Mouse (Mus musculus) liver, embryonic 13.5 days (tissue): ENCODE measurements around the gene Tnfrsf1a. TPM values are rescaled to one million over a fixed set of nuclear protein-coding genes. Genes with fewer than 3 reads are reported as not detected.

Source experiments
- ATAC-seq: fragments of 200-750 bp; cut with Nextera tagmentation; 2 replicates; pipeline ENCODE4 v1.8.0; 2017; ENCODE audit warnings: low read depth, mild to moderate bottlenecking, moderate number of reproducible peaks, moderate library complexity
- DNase-seq: peaks from one replicate; pipeline ENCODE4 v3.0.0; 2022
- H3K27ac ChIP-seq: fragments of 300-500 bp; sonication (generic); 2 replicates; pipeline ENCODE4 v1.5.1; 2015; ENCODE audit warnings: moderate library complexity, mild to moderate bottlenecking, inconsistent platforms
- H3K27me3 ChIP-seq: fragments of 300-500 bp; sonication (generic); 2 replicates; pipeline ENCODE4 v1.6.1; 2015; ENCODE audit warnings: mild to moderate bottlenecking, inconsistent platforms
- H3K36me3 ChIP-seq: fragments of 300-500 bp; sonication (generic); 2 replicates; pipeline ENCODE4 v1.6.1; 2015; ENCODE audit warnings: mild to moderate bottlenecking, inconsistent platforms
- H3K4me1 ChIP-seq: fragments of 300-500 bp; sonication (generic); replicated peaks from 2 replicates; pipeline ENCODE4 v1.6.1; 2015; ENCODE audit warnings: inconsistent platforms
- H3K4me2 ChIP-seq: fragments of 300-500 bp; sonication (generic); 2 replicates; pipeline ENCODE4 v1.6.1; 2015; ENCODE audit warnings: inconsistent platforms, mild to moderate bottlenecking, moderate library complexity
- H3K4me3 ChIP-seq: fragments of 300-500 bp; sonication (generic); replicated peaks from 2 replicates; pipeline ENCODE4 v1.5.1; 2015; ENCODE audit warnings: mild to moderate bottlenecking, inconsistent platforms
- H3K9ac ChIP-seq: fragments of 300-500 bp; sonication (generic); 2 replicates; pipeline ENCODE4 v1.6.1; 2015; ENCODE audit warnings: mild to moderate bottlenecking, inconsistent platforms
- H3K9me3 ChIP-seq: fragments of 300-500 bp; sonication (generic); replicated peaks from 2 replicates; pipeline ENCODE4 v1.6.1; 2016; ENCODE audit warnings: inconsistent platforms
- WGBS: fragments of 180-500 bp; shearing (Covaris S2); methylation state at CpG from one replicate; pipeline ENCODE4 v1.1.7; 2015; ENCODE audit not compliant: insufficient replicate concordance; 5-methylcytosine and 5-hydroxymethylcytosine counted together
- polyA plus RNA-seq: library from polyadenylated mRNA; unstranded; fragments of >200 nt; fragmentation: Nextera tagmentation; extraction: Ambion mirVana; gene quantifications from 2 replicates; pipeline ENCODE4 v1.2.1, GENCODE M21; 2015

Tnfrsf1a gene
- polyA plus RNA-seq, 1 experiment from 2014 or later, result 19.6 TPM

DNA sequence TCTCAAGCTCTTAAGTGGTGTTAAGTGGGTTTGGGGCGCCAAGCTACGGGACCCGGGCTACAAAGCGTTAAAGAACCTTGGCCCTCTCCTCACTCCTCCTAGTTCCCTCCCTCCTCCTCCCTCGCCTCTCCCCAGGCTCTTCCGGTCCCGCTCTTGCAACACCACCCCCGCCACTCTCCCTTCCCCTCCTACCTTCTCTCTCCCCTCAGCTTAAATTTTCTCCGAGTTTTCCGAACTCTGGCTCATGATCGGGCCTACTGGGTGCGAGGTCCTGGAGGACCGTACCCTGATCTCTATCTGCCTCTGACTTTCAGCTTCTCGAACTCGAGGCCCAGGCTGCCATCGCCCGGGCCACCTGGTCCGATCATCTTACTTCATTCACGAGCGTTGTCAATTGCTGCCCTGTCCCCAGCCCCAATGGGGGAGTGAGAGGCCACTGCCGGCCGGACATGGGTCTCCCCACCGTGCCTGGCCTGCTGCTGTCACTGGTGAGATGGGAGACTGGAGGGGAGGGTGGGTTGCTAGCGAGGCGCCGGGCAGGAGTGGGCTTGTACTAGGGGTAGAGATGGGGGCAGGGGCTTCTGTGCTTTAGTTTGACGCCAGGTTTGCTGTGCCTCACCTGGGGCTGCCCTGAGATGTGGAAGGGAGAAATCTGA lies 541 bp downstream of the Tnfrsf1a start:
- ATAC-seq (peak; percentile 72), DNase-seq (peak; percentile 23)
- H3K4me2 ChIP-seq, result peak overlapping the region; percentile 69
- no peaks in the 10 kb centered on the region for H3K27me3 ChIP-seq
- peaks cover 68% of the 10 kb centered on the region for H3K4me1 ChIP-seq
- H3K27ac ChIP-seq, result peak overlapping the region; percentile 77
- peak overlapping the region; percentile 65 for H3K4me3 ChIP-seq
- under 1% methylated on average over 27 of the region's 27 CpGs for WGBS
- no peaks in the 10 kb centered on the region for H3K9me3 ChIP-seq
- H3K36me3 ChIP-seq, result no peaks in the 10 kb centered on the region
- H3K9ac ChIP-seq, result peak overlapping the region; percentile 77

DNA sequence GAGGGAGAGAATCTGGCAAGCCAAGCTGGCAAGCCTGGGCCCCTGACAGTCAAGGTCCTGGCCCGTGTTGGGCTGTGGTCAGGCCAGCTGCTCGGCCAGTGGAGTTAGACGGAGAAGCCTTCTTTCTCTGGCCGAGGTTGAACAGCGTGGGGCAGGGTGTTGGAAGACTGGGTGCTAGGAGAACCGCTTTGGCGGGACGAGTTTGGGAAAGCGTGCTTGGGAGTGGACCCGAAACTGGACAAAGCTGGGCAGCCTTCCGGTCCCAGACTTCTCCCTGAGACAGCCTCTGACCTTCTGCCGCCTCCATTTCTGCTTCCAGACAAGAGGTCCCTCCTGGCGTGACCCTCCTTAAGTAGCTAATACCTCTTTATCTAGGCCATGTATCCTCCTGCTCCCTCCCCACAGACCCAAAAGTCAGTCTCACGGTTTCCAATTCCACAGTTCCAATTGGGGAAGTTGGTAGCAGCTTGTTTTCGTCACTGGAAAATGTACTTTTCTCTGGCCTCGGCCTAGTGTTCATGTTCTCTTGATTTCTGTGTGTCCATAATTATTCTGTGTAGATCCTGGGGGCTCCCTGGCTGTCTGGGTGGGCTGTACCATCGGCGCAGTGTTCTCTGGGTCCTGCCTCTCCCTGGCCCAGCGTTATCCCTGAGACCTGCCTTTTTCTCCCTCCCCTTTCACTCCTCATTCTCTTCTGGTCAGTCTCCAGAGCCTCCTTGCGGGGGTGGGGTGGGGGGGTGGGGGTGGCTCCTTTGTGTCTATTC lies 1.3 kb downstream of the Tnfrsf1a start:
- peak overlapping the region; percentile 69 for H3K4me2 ChIP-seq
- H3K9me3 ChIP-seq, result no peaks in the 10 kb centered on the region
- peak overlapping the region; percentile 65 for H3K4me3 ChIP-seq
- peak overlapping the region; percentile 77 for H3K9ac ChIP-seq
- no peak for ATAC-seq
- H3K36me3 ChIP-seq, result no peaks in the 10 kb centered on the region
- WGBS, result 7% methylated on average over 20 of the region's 20 CpGs
- peak overlapping the region; percentile 77 for H3K27ac ChIP-seq
- no peak for DNase-seq
- peaks cover 72% of the 10 kb centered on the region for H3K4me1 ChIP-seq
- H3K27me3 ChIP-seq, result no peaks in the 10 kb centered on the region

DNA sequence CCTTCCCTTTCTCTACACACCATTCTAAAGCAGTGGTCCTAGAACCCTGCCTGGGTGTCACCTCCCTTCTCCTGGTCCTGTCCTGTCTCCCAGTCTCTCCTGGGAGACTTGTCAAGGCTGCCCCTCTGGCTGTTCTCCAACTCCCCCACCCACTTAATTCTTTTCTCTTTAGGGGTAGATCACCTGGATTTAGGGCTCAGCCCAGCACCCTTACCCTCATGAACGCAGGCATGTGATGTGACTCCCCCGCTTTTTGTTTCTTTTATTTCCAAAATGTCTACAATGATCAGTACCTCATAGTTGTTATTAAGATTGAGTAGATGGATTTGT lies 1.8 kb downstream of the Tnfrsf1a start:
- Histone ChIP-seq H3K36me3 (no peaks in the 10 kb centered on the region), H3K9ac (peak overlapping the region; percentile 77; the same call in 1 of the 2 replicates), H3K27me3 (no peaks in the 10 kb centered on the region), H3K9me3 (no peaks in the 10 kb centered on the region), H3K4me1 (peaks cover 72% of the 10 kb centered on the region), H3K27ac (0 out of 2 replicates have a peak overlapping the region, but pooled peaks have one; percentile 77), H3K4me3 (peak overlapping the region; percentile 65), H3K4me2 (peak overlapping the region; percentile 69)
- ATAC-seq, result no peak
- no peak for DNase-seq
- 65% methylated on average over 2 of the region's 2 CpGs for WGBS

DNA sequence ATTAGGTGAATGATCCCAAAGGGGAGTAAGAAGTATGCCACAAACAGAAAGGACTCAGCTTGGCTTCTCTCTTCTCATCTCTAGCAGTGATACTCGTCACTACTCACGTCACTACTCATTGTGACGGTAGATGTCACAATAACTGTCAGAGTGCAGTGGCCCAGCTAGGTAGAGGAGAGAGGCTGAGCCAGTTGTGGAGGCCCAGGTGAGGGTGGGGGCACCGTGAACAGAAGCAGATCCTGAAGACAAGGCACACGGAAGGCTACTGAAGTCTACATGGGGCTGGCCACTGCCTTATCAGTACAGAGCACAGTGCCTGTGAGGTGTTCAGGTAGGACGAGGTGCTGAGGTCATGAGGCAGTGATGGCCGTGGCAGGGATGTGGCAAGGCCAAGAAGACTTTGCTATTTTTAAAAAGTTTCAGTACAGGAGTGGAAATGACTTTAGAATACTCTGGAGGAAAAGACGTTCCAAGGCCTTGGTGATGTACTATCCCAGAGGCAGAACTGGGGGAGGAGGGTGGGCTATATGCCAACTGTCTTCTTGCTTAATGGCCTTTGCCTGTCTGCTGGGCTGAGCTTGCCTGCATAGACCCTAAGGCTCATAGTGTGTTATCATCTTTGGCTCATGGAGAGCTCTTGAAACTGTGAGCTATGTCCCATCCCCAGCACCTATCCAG lies 2.3 kb downstream of the Tnfrsf1a start:
- Histone ChIP-seq H3K9me3 (no peaks in the 10 kb centered on the region), H3K9ac (no peak overlapping the region), H3K27me3 (no peaks in the 10 kb centered on the region), H3K36me3 (no peaks in the 10 kb centered on the region), H3K4me2 (peak overlapping the region; percentile 69), H3K4me1 (peaks cover 75% of the 10 kb centered on the region), H3K27ac (no peak overlapping the region; the same call in 1 of the 2 replicates), H3K4me3 (peak overlapping the region; percentile 65; the same call in 1 of the 2 replicates)
- ATAC-seq, result no peak
- 27% methylated on average over 8 of the region's 8 CpGs for WGBS
- no peak for DNase-seq

DNA sequence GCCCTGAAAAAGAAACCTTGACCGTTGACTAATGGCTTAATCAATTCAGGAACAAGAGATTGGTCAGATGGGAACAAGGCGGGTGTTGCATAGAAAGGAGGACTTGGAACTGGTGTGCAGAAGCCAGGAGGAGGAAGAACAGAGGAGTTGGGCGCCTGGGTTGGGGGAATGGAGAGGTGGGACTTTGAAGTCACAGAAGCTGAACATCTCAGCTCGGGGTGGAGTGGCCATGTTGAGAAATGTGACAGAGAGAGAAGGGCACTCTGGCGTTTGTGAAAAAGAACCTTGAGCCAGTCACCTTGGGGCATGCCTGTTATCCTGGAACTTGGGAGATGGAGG lies 2.9 kb downstream of the Tnfrsf1a start:
- no peak for ATAC-seq
- H3K4me3 ChIP-seq, result peak overlapping the region; percentile 65; the same call in 1 of the 2 replicates
- peaks cover under 1% of the 10 kb centered on the region for H3K36me3 ChIP-seq

DNA sequence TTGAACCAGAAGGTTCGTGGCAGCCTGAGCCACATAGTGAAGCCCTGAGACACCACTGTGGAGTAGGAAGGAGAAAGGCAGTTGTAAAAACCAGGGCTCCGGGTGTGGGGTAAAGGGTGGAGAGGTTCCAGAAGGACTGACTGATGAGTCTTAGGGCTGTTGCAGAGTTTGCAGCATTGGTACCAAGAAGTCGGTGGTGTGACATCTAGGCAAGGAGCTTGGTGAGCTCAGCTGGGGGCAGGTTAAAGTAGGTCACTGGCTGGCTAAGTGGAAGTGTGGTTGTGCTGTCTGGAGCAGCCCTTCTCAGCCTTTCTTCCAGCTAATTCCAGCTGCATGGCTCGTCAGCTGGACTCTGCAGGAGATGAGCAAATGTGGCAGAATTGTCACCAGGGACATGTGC lies 3.6 kb downstream of the Tnfrsf1a start:
- Histone ChIP-seq H3K9me3 (no peaks in the 10 kb centered on the region), H3K4me1 (peaks cover 75% of the 10 kb centered on the region), H3K9ac (no peak overlapping the region), H3K4me2 (peak overlapping the region; percentile 43), H3K27ac (no peak overlapping the region), H3K36me3 (peaks cover 9% of the 10 kb centered on the region), H3K27me3 (no peaks in the 10 kb centered on the region), H3K4me3 (no peak overlapping the region)
- no peak for DNase-seq
- 43% methylated on average over 4 of the region's 4 CpGs for WGBS
- ATAC-seq, result no peak

More for the DNA sequence above, 2.9 kb downstream of the Tnfrsf1a start:
- Histone ChIP-seq H3K4me2 (peak overlapping the region; percentile 69), H3K9ac (no peak overlapping the region), H3K4me1 (peaks cover 75% of the 10 kb centered on the region), H3K27ac (no peak overlapping the region; the same call in 1 of the 2 replicates), H3K27me3 (no peaks in the 10 kb centered on the region), H3K9me3 (no peaks in the 10 kb centered on the region)
- 34% methylated on average over 5 of the region's 5 CpGs for WGBS
- DNase-seq, result no peak

DNA sequence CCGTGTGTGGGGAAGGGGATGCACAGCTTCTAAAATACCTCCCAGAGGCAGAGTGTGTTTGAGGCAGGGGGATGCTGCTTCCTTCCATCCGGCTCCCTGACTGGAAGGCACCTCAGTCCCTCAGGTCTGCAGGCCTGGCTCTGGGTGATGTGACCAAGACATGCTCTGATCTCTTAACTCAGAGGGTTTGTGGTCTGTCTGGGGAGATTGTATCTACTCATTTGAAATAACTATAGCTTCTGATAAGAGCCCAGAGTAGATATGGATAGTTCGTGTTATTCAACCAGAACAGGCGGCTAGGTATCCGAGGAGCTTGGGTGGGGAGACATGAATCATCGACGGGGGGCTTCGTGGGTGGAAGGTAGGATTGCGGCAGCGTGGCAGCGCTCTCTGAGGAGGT lies 4.1 kb downstream of the Tnfrsf1a start:
- WGBS, result 24% methylated on average over 11 of the region's 11 CpGs
- H3K4me1 ChIP-seq, result peaks cover 74% of the 10 kb centered on the region
- no peak overlapping the region for H3K9ac ChIP-seq
- no peak for DNase-seq
- H3K27ac ChIP-seq, result no peak overlapping the region
- H3K36me3 ChIP-seq, result peaks cover 13% of the 10 kb centered on the region
- no peaks in the 10 kb centered on the region for H3K27me3 ChIP-seq
- H3K4me3 ChIP-seq, result no peak overlapping the region
- ATAC-seq, result no peak
- peak overlapping the region; percentile 43 for H3K4me2 ChIP-seq
- no peaks in the 10 kb centered on the region for H3K9me3 ChIP-seq

DNA sequence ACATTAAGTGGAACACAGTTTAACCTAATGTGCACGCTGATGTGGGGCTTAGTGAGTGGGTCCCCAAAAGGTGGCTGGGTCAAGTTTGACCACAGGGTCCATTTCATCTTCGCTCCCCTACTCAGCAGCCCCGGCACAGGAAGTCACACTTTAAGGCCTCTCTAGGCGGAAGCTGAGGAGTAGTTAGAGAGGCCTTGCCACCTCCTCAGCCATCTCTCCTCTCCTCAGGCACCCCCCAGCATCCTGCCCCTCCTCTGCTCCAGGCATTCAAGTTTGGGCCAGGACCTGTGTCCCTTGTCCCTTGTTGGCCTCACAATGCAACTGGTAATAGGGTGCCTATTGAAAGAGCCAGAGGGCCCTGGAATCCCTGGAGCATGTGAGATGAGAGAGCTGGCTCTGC lies 4.5 kb downstream of the Tnfrsf1a start:
- ATAC-seq (no peak), DNase-seq (no peak)
- Histone ChIP-seq H3K9ac (no peak overlapping the region), H3K27me3 (no peaks in the 10 kb centered on the region), H3K36me3 (peaks cover 17% of the 10 kb centered on the region), H3K27ac (peak overlapping the region; percentile 53; the same call in 1 of the 2 replicates), H3K9me3 (no peaks in the 10 kb centered on the region), H3K4me2 (peak overlapping the region; percentile 43), H3K4me1 (peaks cover 70% of the 10 kb centered on the region), H3K4me3 (no peak overlapping the region)
- 24% methylated on average over 4 of the region's 4 CpGs for WGBS

DNA sequence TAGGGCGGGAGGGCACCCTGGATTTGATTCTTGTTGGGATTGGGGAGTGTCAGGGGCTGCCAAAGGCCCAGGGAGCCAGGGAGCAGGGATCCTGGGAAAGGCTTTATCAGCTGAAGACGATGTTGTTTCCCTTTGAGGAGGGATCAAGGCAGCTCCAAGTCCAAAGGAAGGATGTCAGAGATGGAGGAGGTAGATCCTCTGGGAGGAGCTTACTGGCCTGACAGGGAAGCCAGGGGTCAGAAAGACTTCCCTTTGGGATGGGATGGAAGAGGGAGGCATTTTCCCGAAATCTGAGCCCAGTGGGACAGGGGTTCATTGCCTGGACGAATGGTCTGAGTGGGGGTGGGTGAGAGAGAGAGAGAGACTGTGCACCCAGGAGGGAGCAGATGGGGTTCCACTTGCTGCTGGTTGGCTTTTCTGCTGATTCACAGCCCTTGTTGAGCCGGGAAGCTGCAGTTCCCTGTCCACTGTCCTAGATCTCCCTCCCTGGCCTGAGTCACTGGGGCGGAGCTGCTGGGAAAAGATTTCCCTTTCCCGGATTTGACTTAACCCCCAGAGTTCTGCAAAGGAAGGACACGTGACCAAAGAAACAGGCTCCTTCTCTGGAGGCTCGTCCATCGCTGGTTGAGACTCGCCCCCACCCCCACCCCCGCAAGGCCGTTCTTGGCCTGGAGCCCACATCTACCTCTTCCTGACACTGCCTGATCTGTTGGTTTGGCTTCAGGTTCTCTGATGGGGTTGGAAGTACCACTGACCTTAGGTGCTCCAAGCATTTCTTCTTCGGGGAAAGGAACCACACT lies 5.4 kb downstream of the Tnfrsf1a start:
- 7% methylated on average over 14 of the region's 14 CpGs for WGBS
- Histone ChIP-seq H3K4me2 (peak overlapping the region; percentile 43), H3K4me1 (peaks cover 61% of the 10 kb centered on the region), H3K27ac (peak overlapping the region; percentile 53), H3K36me3 (peaks cover 26% of the 10 kb centered on the region), H3K27me3 (no peaks in the 10 kb centered on the region), H3K4me3 (no peak overlapping the region), H3K9ac (no peak overlapping the region), H3K9me3 (no peaks in the 10 kb centered on the region)
- DNase-seq, result no peak
- no peak; the same call in 1 of the 2 replicates for ATAC-seq

DNA sequence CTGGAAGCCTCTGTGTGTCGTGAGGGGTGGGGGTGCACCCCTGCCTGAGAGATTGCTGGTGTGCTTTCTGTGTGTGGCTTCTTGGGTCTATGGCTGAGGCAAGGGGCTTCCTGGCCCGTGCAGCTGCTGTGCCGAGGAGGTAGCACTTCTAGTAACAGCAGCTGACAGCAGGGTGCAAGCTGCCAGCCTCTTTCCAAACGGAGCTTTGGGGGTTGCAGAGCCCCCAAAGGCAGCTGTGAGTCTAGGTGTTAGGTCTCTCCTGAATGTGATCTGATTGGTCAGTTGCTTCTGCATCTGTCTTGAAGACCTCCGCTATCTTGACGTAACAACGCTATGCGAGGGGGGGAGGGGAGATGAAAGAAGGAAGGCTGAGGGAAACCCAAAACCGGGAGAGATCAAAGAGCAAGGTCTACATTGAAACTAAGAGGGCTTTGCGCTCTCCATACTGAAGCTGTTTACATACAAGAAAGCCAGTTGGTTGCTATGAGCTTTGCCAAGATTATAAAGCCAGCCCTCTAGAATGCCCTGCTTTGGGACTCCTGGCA lies 6.1 kb downstream of the Tnfrsf1a start:
- Histone ChIP-seq H3K36me3 (peaks cover 28% of the 10 kb centered on the region), H3K27me3 (no peaks in the 10 kb centered on the region), H3K9ac (no peak overlapping the region), H3K4me1 (peaks cover 62% of the 10 kb centered on the region), H3K4me3 (no peak overlapping the region), H3K4me2 (peak overlapping the region; percentile 43), H3K9me3 (no peaks in the 10 kb centered on the region), H3K27ac (0 out of 2 replicates have a peak overlapping the region, but pooled peaks have one; percentile 2)
- WGBS, result 9% methylated on average over 10 of the region's 10 CpGs
- ATAC-seq (no peak), DNase-seq (no peak)
